Mouse (Mus musculus) stomach, postnatal 0 days (tissue): ENCODE results near the gene Cecr2. TPM values are rescaled to one million over a fixed set of nuclear protein-coding genes. Genes with fewer than 3 reads are reported as not detected.

Experiments used
- ATAC-seq: fragments of 200-750 bp; cut with Nextera tagmentation; 2 replicates; pipeline ENCODE4 v1.8.0; 2017; ENCODE audit not compliant: low FRiP score, low TSS enrichment
- DNase-seq: peaks from one replicate; pipeline ENCODE4 v3.0.0-alpha.2; 2016; ENCODE audit warnings: low spot score
- H3K27ac ChIP-seq: fragments of 300-500 bp; sonication (generic); replicated peaks from 2 replicates; pipeline ENCODE4 v1.5.1; 2014; ENCODE audit warnings: mild to moderate bottlenecking, control low read depth
- H3K27me3 ChIP-seq: fragments of 300-500 bp; sonication (generic); 2 replicates; pipeline ENCODE4 v1.6.1; 2014; ENCODE audit warnings: low read length; ENCODE audit not compliant: control insufficient read depth, insufficient read depth
- H3K36me3 ChIP-seq: fragments of 300-500 bp; sonication (generic); 2 replicates; pipeline ENCODE4 v1.6.1; 2014; ENCODE audit warnings: low read length, mixed read lengths; ENCODE audit not compliant: control insufficient read depth, insufficient read depth
- H3K4me1 ChIP-seq: fragments of 300-500 bp; sonication (generic); replicated peaks from 2 replicates; pipeline ENCODE4 v1.6.1; 2014; ENCODE audit warnings: antibody characterized with exemption; ENCODE audit not compliant: control insufficient read depth, insufficient read depth
- H3K4me2 ChIP-seq: fragments of 300-500 bp; sonication (generic); replicated peaks from 2 replicates; pipeline ENCODE4 v1.6.1; 2014; ENCODE audit warnings: low read depth, mild to moderate bottlenecking, control low read depth, moderate library complexity
- H3K4me3 ChIP-seq: fragments of 300-500 bp; sonication (generic); 2 replicates; pipeline ENCODE4 v1.5.1; 2014; ENCODE audit warnings: low read depth, low read length, control low read depth
- H3K9ac ChIP-seq: fragments of 300-500 bp; sonication (generic); 2 replicates; pipeline ENCODE4 v1.6.1; 2014; ENCODE audit warnings: mild to moderate bottlenecking, low read length, control low read depth, mixed read lengths
- H3K9me3 ChIP-seq: fragments of 300-500 bp; sonication (generic); 2 replicates; pipeline ENCODE4 v1.6.1; 2016; ENCODE audit warnings: low read length; ENCODE audit not compliant: control insufficient read depth
- CTCF ChIP-seq: IDR thresholded peaks from 2 replicates; pipeline ENCODE4 v1.5.1; 2016; ENCODE audit warnings: antibody characterized with exemption, low read depth, mild to moderate bottlenecking, moderate library complexity
- EP300 ChIP-seq: optimal IDR thresholded peaks from 2 replicates; pipeline ENCODE3; 2016; ENCODE audit warnings: antibody characterized with exemption
- WGBS: fragments of 180-500 bp; shearing (Covaris S2); extraction: QIAGEN DNeasy Blood & Tissue Kit; methylation state at CpG from one replicate; pipeline ENCODE4 v1.1.7; 2014; 5-methylcytosine and 5-hydroxymethylcytosine counted together
- polyA plus RNA-seq: library from polyadenylated mRNA; unstranded; fragments of >200 nt; fragmentation: Nextera tagmentation; extraction: Ambion mirVana; gene quantifications from 2 replicates; pipeline ENCODE4 v1.2.1, GENCODE M21; 2015

Gene Cecr2
- 0.56 and 0.65 TPM in 2 replicates for polyA plus RNA-seq

DNA sequence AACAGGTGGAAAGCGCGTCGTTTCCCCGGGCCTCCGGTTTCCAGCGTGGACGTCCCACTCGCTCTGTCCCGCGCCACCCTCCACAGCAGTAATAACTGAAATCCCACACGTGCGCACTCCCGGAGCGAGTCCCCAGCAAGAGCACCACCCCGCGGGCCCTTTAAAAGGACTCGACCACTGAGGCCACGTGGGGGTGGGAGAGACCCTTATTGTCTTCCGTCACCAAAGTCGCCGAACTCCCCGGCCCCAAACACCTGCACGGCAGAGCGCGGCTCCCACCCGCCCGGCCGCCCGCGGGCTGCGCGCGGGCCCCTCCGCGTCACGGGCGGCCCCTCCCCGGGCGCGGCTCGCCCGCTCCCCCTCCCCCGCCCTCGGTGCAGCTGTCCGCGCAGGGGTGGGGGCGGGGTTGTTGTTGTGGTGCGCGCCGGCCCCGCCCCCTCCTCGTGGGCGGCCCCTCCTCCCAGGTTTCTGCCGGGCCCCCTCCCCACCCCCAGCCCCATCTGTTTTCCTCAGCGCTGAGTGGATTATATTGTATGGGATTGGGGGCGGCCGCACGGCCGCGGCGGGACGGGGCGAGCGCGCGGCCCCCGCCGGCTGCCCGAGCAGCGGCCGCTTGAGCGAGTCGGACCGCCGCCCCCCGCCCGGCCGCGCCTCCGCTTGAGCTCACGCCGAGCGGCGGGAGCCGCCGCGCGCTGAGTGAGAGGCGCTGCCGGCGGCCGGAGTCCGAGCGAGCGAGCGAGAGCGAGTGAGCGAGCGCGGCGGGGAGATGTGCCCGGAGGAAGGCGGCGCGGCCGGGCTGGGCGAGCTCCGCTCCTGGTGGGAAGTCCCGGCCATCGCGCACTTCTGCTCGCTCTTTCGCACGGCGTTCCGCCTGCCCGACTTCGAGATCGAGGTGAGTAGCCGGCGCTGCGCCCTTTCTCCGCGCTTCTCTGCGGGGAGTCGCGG, at the start of gene Cecr2:
Cecr2 (plus strand) TSS at position 554 of the 945 bp plus-strand sequence.
- H3K36me3 ChIP-seq: no peaks in the 10 kb centered on the region
- peak; percentile 82 for ATAC-seq
- peak within 1 kb of the TSS; percentile 67 for H3K4me3 ChIP-seq
- H3K9ac ChIP-seq: peak within 1 kb of the TSS; percentile 68
- H3K27me3 ChIP-seq: no peaks in the 10 kb centered on the region
- under 1% methylated on average over 62 of the region's 127 CpGs for WGBS
- no peaks in the 10 kb centered on the region for H3K9me3 ChIP-seq
- TF ChIP-seq EP300 (no peak), CTCF (peak; percentile 4; the same call in 1 of the 2 replicates)
- no peaks in the 10 kb centered on the region for H3K4me1 ChIP-seq
- H3K4me2 ChIP-seq: peak within 1 kb of the TSS; percentile 99
- peak within 1 kb of the TSS; percentile 81 for H3K27ac ChIP-seq
- peak; percentile 66 for DNase-seq

DNA sequence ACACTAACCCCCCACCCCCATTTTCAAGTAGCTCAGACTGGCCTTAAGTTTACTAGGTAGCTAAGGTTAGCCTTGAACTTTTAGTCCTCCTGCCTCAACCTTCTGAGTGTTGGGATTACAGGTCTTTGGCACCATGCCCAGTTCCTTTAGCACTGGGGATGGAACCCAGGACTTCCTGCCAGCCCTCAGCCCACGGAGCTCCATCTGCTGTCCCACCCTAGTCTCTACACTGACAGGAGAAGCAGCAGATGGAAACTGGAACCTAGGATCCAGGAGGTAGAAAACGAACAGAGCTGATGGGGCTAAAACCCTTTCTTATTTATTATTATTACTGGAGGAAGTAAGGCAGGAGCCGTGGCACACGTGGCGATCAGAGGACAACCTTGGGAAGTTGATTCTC, 48.6 kb upstream of the Cecr2 start:
- H3K9ac ChIP-seq: no peak overlapping the region
- DNase-seq (no peak), ATAC-seq (no peak)
- H3K9me3 ChIP-seq: no peaks in the 10 kb centered on the region
- no peak overlapping the region for H3K4me2 ChIP-seq
- WGBS: 72% methylated on average over 5 of the region's 5 CpGs
- H3K27me3 ChIP-seq: no peaks in the 10 kb centered on the region
- H3K27ac ChIP-seq: no peak overlapping the region
- H3K36me3 ChIP-seq: no peaks in the 10 kb centered on the region
- no peaks in the 10 kb centered on the region for H3K4me1 ChIP-seq
- TF ChIP-seq CTCF (no peak), EP300 (no peak)
- no peak overlapping the region for H3K4me3 ChIP-seq

DNA sequence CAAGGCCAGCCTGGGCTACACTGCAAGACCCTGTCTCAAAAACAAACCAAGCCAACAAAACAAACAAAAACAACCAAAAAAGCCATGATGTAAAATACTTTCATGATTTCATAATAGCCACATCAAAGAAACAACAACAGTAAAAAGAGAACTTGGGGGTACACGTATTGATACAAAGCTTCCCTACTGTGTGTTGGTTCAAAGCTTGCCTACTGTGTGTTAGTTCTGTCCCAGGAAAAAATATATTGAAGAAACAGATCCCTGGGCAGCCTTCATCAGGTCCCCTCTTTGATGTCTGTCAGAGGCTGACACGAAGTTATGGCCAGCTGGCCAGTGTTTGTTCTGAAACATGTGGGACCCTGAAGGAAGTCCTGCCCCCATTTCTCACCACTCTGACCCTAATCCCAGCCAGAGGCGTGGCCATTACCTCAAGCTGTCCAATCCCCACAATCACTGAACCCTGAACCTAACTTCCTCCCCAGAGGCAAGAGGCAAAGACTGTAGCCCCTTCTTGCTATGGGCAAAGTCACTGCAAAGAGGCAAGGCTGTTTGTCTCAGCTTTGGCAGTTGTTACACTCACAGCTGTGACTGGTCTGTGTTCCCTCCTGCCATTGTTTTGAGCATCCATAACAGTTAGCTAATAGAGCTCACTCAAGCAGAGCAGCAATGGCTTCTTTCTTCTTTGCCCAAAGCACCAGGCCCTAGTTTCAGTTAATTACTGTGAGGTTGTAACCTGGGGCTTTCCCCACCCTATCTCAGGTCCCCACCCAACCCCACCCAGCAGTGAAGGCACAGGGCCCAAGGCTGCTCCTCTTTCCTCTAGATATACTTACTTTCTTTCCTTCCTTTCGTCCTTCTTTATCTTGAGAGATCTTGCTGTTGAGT, 47.4 kb upstream of the Cecr2 start:
- DNase-seq (no peak), ATAC-seq (no peak)
- H3K4me2 ChIP-seq: no peak overlapping the region
- TF ChIP-seq CTCF (no peak), EP300 (no peak)
- no peaks in the 10 kb centered on the region for H3K9me3 ChIP-seq
- H3K9ac ChIP-seq: no peak overlapping the region
- H3K36me3 ChIP-seq: no peaks in the 10 kb centered on the region
- WGBS: 62% methylated on average over 4 of the region's 4 CpGs
- H3K4me3 ChIP-seq: no peak overlapping the region
- no peaks in the 10 kb centered on the region for H3K4me1 ChIP-seq
- no peaks in the 10 kb centered on the region for H3K27me3 ChIP-seq
- H3K27ac ChIP-seq: no peak overlapping the region

DNA sequence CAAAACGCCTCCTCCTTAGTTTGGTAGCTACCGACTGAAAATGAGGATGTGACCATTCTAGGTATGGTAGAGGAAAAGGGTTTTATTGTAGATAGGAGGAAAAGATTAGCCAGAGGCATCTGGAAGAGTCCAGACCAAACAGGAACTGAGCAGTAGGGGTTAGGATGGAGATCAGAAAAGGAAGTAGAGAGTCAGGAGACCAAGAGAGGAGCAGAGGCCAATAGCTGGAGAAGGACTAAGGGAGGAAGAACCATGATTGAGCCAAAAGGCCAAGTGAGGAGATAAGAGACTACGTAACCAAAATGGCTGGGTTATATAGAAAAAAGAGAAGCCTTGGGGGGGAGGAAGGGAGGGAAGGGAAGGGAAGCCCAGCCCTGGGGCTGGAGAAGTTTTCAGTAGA, 46.0 kb upstream of the Cecr2 start:
- Histone ChIP-seq H3K4me3 (no peak overlapping the region), H3K27me3 (no peaks in the 10 kb centered on the region), H3K9me3 (no peaks in the 10 kb centered on the region), H3K4me1 (no peaks in the 10 kb centered on the region), H3K27ac (no peak overlapping the region), H3K36me3 (no peaks in the 10 kb centered on the region), H3K9ac (no peak overlapping the region), H3K4me2 (no peak overlapping the region)
- WGBS: 87% methylated on average over 3 of the region's 3 CpGs
- DNase-seq: no peak
- no peak for TF ChIP-seq EP300
- no peak for TF ChIP-seq CTCF
- ATAC-seq: no peak

DNA sequence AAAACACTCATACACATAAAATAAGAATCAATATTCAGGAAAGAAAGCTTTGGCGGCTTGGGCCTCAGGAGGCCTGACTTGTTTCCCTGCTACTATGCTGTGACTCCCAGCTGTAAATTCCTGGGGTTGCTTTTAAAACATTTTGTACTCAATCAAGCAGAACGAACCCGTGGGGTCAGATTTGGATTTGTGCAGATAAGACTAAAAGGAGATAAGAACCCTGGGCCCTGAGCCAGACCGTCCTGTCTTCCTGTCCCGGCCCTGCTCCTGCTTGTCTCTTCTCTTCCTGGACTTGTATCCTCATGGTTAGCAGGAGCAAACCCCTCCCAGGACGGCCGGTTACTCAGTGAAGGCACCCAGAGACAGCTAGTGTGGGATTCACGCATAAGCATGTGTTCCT, 41.1 kb upstream of the Cecr2 start:
- DNase-seq (no peak), ATAC-seq (no peak)
- Histone ChIP-seq H3K36me3 (no peaks in the 10 kb centered on the region), H3K9ac (no peak overlapping the region), H3K9me3 (no peaks in the 10 kb centered on the region), H3K27ac (no peak overlapping the region), H3K4me2 (no peak overlapping the region), H3K4me1 (no peaks in the 10 kb centered on the region), H3K27me3 (no peaks in the 10 kb centered on the region), H3K4me3 (no peak overlapping the region)
- 30% methylated on average over 8 of the region's 8 CpGs for WGBS
- TF ChIP-seq CTCF (no peak), EP300 (no peak)
